Mouse (Mus musculus) hindbrain, embryonic 14.5 days (tissue): ENCODE measurements at regions not wholly inside any gene's neighbourhood (a gene's known extent, or its start where the extent isn't known, plus 50 kb on each side); places are given as distances from the start of the nearest gene placed in this dataset.
A peak's percentile ranks its signal among the peaks of the same experiment; 100 is the strongest.

ENCODE experiments used
- ATAC-seq: fragments of 200-750 bp; cut with Nextera tagmentation; 2 replicates; pipeline ENCODE4 v1.8.0; 2017; ENCODE audit warnings: moderate number of reproducible peaks, mild to moderate bottlenecking, moderate TSS enrichment, moderate library complexity; ENCODE audit not compliant: low FRiP score
- DNase-seq: peaks from one replicate; pipeline ENCODE4 v3.0.0-alpha.2; 2015; ENCODE audit warnings: low spot score
- H3K27ac ChIP-seq: fragments of 300-500 bp; sonication (generic); 2 replicates; pipeline ENCODE4 v1.5.1; 2014; ENCODE audit warnings: mild to moderate bottlenecking, moderate library complexity
- H3K27me3 ChIP-seq: fragments of 300-500 bp; sonication (generic); 2 replicates; pipeline ENCODE4 v1.6.1; 2014; ENCODE audit warnings: mild to moderate bottlenecking, low read length, mixed read lengths; ENCODE audit not compliant: control insufficient read depth, insufficient read depth
- H3K36me3 ChIP-seq: fragments of 300-500 bp; sonication (generic); replicated peaks from 2 replicates; pipeline ENCODE4 v1.6.1; 2014; ENCODE audit not compliant: control insufficient read depth, insufficient read depth
- H3K4me1 ChIP-seq: fragments of 300-500 bp; sonication (generic); replicated peaks from 2 replicates; pipeline ENCODE4 v1.6.1; 2014; ENCODE audit warnings: antibody characterized with exemption, low read length, mixed read lengths; ENCODE audit not compliant: control insufficient read depth, insufficient read depth
- H3K4me2 ChIP-seq: fragments of 300-500 bp; sonication (generic); replicated peaks from 2 replicates; pipeline ENCODE4 v1.6.1; 2014; ENCODE audit warnings: mild to moderate bottlenecking, moderate library complexity
- H3K4me3 ChIP-seq: fragments of 300-500 bp; sonication (generic); replicated peaks from 2 replicates; pipeline ENCODE4 v1.5.1; 2014; ENCODE audit warnings: mild to moderate bottlenecking, low read length
- H3K9ac ChIP-seq: fragments of 300-500 bp; sonication (generic); 2 replicates; pipeline ENCODE4 v1.6.1; 2014
- H3K9me3 ChIP-seq: fragments of 300-500 bp; sonication (generic); 2 replicates; pipeline ENCODE4 v1.6.1; 2016; ENCODE audit warnings: low read length; ENCODE audit not compliant: control insufficient read depth
- WGBS: fragments of 180-500 bp; shearing (Covaris S2); extraction: QIAGEN DNeasy Blood & Tissue Kit; methylation state at CpG from one replicate; pipeline ENCODE4 v1.1.7; 2014; 5-methylcytosine and 5-hydroxymethylcytosine counted together

DNA sequence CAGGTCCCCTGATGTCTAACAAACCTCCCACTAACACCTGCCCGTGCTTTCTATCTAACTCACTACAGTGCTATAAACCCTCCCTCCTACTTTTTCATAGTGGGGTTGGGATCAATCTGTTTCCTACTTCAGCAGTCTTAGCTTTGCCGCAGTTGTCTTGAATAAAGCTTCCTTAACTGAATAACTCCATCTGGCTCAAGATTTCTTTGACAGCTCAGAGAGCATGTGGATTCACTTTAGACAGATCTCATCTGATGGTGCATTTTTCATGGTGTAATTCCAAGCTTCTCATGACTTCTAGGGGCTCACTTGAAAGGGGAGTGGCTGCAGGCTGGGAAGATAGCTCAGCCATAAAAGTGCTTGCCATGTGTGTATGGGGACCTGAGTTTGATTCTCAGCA, 313.2 kb upstream of the Dpyd start:
- WGBS = 89% methylated on average over 2 of the region's 2 CpGs
- no peak overlapping the region for H3K9ac ChIP-seq
- ATAC-seq = no peak
- H3K27ac ChIP-seq = no peak overlapping the region
- H3K9me3 ChIP-seq = no peaks in the 10 kb centered on the region
- no peaks in the 10 kb centered on the region for H3K4me1 ChIP-seq
- H3K36me3 ChIP-seq = no peaks in the 10 kb centered on the region
- no peak overlapping the region for H3K4me3 ChIP-seq
- H3K4me2 ChIP-seq = no peak overlapping the region
- no peak for DNase-seq
- H3K27me3 ChIP-seq = no peaks in the 10 kb centered on the region

- ATAC-seq (no peak), DNase-seq (no peak)
- Histone ChIP-seq H3K27me3 (no peaks in the 10 kb centered on the region), H3K4me1 (no peaks in the 10 kb centered on the region), H3K9me3 (no peaks in the 10 kb centered on the region), H3K9ac (no peak overlapping the region), H3K27ac (no peak overlapping the region), H3K4me2 (no peak overlapping the region), H3K36me3 (no peaks in the 10 kb centered on the region), H3K4me3 (no peak overlapping the region)
Observed at GRCm38 (mm10) chr3:118275917-118276316, 286.0 kb upstream of the Dpyd start.

DNA sequence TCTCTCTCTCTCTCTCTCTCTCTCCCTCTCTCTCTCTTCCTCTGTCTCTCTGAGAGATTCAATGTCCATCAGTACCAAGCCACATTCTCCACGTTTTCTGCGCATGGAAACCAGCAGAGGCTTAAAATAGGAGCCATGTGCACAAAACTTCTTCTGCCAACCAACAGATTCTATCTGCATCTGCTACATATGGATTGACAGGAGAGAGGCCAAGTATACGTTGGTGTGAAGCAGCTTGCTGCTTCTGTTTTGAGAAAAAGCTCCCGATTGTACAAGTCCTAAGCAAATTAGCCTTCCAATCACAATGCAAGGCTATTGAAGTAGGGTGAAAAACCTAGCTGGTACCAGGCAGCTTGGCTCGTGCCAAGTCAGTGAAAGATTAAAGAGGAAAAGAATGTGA, 283.7 kb upstream of the Dpyd start:
- DNase-seq (no peak), ATAC-seq (no peak)
- H3K36me3 ChIP-seq = no peaks in the 10 kb centered on the region
- H3K9me3 ChIP-seq = no peaks in the 10 kb centered on the region
- no peaks in the 10 kb centered on the region for H3K27me3 ChIP-seq
- no peak overlapping the region for H3K27ac ChIP-seq
- H3K4me1 ChIP-seq = no peaks in the 10 kb centered on the region
- 75% methylated on average over 5 of the region's 5 CpGs for WGBS
- no peak overlapping the region for H3K4me3 ChIP-seq
- no peak overlapping the region for H3K4me2 ChIP-seq
- H3K9ac ChIP-seq = no peak overlapping the region

- H3K27ac ChIP-seq = no peak overlapping the region
- no peaks in the 10 kb centered on the region for H3K4me1 ChIP-seq
- no peak overlapping the region for H3K4me2 ChIP-seq
- DNase-seq = no peak
- no peak for ATAC-seq
- no peaks in the 10 kb centered on the region for H3K27me3 ChIP-seq
- H3K36me3 ChIP-seq = no peaks in the 10 kb centered on the region
- H3K4me3 ChIP-seq = no peak overlapping the region
- WGBS = 72% methylated on average over 3 of the region's 3 CpGs
- no peaks in the 10 kb centered on the region for H3K9me3 ChIP-seq
- no peak overlapping the region for H3K9ac ChIP-seq
Observed at GRCm38 (mm10) chr3:118286946-118287345, 275.0 kb upstream of the Dpyd start.

GRCm38 (mm10) chr3:118325111-118325510, 236.8 kb upstream of the Dpyd start:
- Histone ChIP-seq H3K4me3 (no peak overlapping the region), H3K27ac (no peak overlapping the region), H3K9ac (no peak overlapping the region), H3K27me3 (no peaks in the 10 kb centered on the region), H3K4me2 (no peak overlapping the region), H3K36me3 (no peaks in the 10 kb centered on the region), H3K9me3 (no peaks in the 10 kb centered on the region), H3K4me1 (no peaks in the 10 kb centered on the region)
- WGBS = 69% methylated on average over 5 of the region's 5 CpGs
- DNase-seq = no peak
- no peak for ATAC-seq

DNA sequence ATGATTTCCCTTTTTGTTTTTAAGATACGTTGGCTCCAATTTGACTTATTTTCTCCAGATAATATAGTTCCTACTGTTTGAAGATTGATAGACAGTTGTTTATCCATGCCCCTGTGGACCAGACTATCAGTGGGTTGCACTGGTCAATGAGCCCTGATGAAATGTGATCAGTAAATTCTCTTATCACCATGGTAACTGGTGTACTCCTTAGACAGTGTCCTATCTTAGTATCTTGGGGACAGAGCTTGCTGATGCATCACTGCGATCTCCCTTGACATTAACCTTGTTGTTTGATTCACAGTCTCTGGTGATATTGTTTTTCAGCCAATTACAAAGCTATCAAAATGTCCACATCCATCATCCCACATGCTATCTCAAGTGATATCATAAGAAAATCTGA, 233.7 kb upstream of the Dpyd start:
- H3K4me3 ChIP-seq = no peak overlapping the region
- no peaks in the 10 kb centered on the region for H3K4me1 ChIP-seq
- H3K27ac ChIP-seq = no peak overlapping the region
- WGBS = 73% methylated on average over 2 of the region's 2 CpGs
- no peaks in the 10 kb centered on the region for H3K36me3 ChIP-seq
- no peak overlapping the region for H3K4me2 ChIP-seq
- no peak for ATAC-seq
- H3K27me3 ChIP-seq = no peaks in the 10 kb centered on the region
- no peak for DNase-seq
- H3K9me3 ChIP-seq = no peaks in the 10 kb centered on the region
- no peak overlapping the region for H3K9ac ChIP-seq

GRCm38 (mm10) chr3:118329132-118329674, 232.7 kb upstream of the Dpyd start:
- H3K4me1 ChIP-seq = no peaks in the 10 kb centered on the region
- no peak overlapping the region for H3K4me3 ChIP-seq
- ATAC-seq = no peak
- H3K27ac ChIP-seq = no peak overlapping the region
- H3K4me2 ChIP-seq = no peak overlapping the region
- H3K9ac ChIP-seq = no peak overlapping the region
- no peaks in the 10 kb centered on the region for H3K27me3 ChIP-seq
- no peaks in the 10 kb centered on the region for H3K9me3 ChIP-seq
- no peak for DNase-seq
- no peaks in the 10 kb centered on the region for H3K36me3 ChIP-seq
- WGBS = 89% methylated on average over 5 of the region's 5 CpGs

- Histone ChIP-seq H3K4me3 (no peak overlapping the region), H3K27me3 (no peaks in the 10 kb centered on the region), H3K27ac (no peak overlapping the region), H3K4me1 (no peaks in the 10 kb centered on the region), H3K36me3 (no peaks in the 10 kb centered on the region), H3K9me3 (no peaks in the 10 kb centered on the region), H3K4me2 (no peak overlapping the region), H3K9ac (no peak overlapping the region)
- WGBS = 67% methylated on average over 2 of the region's 2 CpGs
- ATAC-seq (no peak), DNase-seq (no peak)
Observed at GRCm38 (mm10) chr3:118331559-118331958, 230.4 kb upstream of the Dpyd start.

GRCm38 (mm10) chr3:118338716-118339115, 223.2 kb upstream of the Dpyd start:
- Histone ChIP-seq H3K9me3 (no peaks in the 10 kb centered on the region), H3K4me3 (no peak overlapping the region), H3K9ac (no peak overlapping the region), H3K27ac (no peak overlapping the region), H3K4me2 (no peak overlapping the region), H3K36me3 (no peaks in the 10 kb centered on the region), H3K27me3 (no peaks in the 10 kb centered on the region), H3K4me1 (no peaks in the 10 kb centered on the region)
- ATAC-seq (no peak), DNase-seq (no peak)

GRCm38 (mm10) chr3:118361741-118362141, 200.2 kb upstream of the Dpyd start:
- H3K4me3 ChIP-seq = no peak overlapping the region
- no peaks in the 10 kb centered on the region for H3K27me3 ChIP-seq
- H3K4me2 ChIP-seq = no peak overlapping the region
- H3K9me3 ChIP-seq = no peaks in the 10 kb centered on the region
- WGBS = 83% methylated on average over 5 of the region's 5 CpGs
- ATAC-seq (no peak), DNase-seq (peak; percentile 28)
- H3K4me1 ChIP-seq = no peaks in the 10 kb centered on the region
- no peak overlapping the region for H3K9ac ChIP-seq
- H3K36me3 ChIP-seq = no peaks in the 10 kb centered on the region
- H3K27ac ChIP-seq = no peak overlapping the region
